Mouse (Mus musculus): ENCODE data around the gene Fat1.

DNA sequence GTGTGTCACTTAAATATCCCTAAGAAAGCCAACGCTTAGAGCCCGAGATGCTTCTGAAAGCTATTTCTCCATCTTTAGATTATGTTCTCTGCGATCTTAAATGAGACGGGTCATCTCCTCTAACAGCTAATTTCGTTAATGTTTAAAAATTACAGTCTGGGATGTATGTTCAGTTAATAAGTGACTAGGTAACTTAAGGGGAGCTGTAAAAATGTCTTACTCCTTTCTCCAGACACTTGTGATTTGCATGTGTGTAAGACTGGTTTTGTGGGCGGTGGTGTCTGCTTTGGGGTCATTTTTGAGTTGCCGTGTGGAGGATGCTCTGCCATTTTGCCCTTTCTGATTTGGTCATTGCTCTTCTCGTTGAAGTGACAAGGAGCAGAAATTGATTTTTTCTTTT, 78.6 kb downstream of the Fat1 start:
- TF ChIP-seq EP300 (optimal IDR thresholded peaks at IDR 0.05) (no peak), CTCF (IDR thresholded peaks at IDR 0.05; ENCODE audit: low read depth) (no peak)

Data from stomach, postnatal 0 days (tissue).